In the genomic region with DNA sequence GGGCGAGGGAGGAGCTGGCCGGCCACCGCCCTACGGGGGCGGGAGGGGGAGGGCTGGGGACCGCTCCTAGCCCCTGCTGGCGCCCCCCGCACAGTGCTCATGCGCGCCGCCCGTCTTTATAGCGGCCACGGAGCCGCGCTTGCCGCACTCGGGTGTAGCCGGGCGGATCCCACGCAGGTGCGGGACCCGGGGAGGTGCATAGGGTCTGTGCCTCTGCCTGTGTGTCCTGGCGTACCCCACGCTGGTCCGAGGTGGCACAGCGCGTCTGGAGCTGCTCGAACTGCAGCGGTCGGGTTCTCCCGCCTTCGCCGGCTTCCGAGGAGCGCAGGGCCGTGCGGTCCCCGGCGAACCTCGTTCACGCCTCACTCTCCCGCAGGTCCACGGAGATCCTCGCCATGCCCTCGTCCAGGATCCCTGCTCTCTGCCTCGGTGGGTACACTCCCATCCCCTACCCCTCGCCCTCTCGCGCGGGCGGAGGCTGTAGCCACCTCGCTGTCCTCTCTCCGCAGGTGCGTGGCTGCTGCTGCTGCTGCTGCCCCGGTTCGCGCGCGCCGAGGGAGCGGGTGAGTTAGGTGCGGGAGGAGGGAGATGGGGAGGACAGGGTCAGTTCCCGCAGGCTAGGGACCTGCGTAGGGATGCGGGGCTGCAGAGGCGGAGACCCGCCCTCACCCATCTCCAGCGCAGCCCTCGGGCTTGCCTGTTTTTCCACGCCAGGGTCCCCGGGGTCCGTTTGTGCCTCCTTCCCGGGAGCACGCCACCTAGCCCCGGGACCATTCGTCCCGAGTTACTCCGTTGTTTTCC, we compare ENCODE assay signal across 8 mouse cellular contexts. TPM values are rescaled to one million over a fixed set of nuclear protein-coding genes. Genes with fewer than 3 reads are reported as not detected.
DNase-seq lines count a peak whose midpoint lies in the region; ATAC-seq and TF ChIP-seq lines count a peak whose summit lies in the region.

A gene (plus strand): TSS at position 113 of the 801 bp plus-strand sequence.

- TF ChIP-seq CTCF in lung, embryonic 14.5 days (IDR thresholded peaks at IDR 0.05; ENCODE audit: low read depth), result no peak

- H3K27me3 ChIP-seq in lung, embryonic 14.5 days (ENCODE audit: insufficient read depth, low read length), result peaks cover 43% of the 10 kb centered on the region
- H3K27me3 ChIP-seq in embryonic facial prominence, embryonic 15.5 days, result peaks cover 40% of the 10 kb centered on the region
- H3K27me3 ChIP-seq in hindbrain, embryonic 15.5 days, result peaks cover 18% of the 10 kb centered on the region
- peaks cover 56% of the 10 kb centered on the region for H3K27me3 ChIP-seq in liver, embryonic 11.5 days (replicated peaks; ENCODE audit: control insufficient read depth, insufficient read depth, low read length)

- H3K36me3 ChIP-seq in lung, embryonic 14.5 days (ENCODE audit: insufficient read depth), result no peaks in the 10 kb centered on the region
- no peaks in the 10 kb centered on the region for H3K36me3 ChIP-seq in embryonic facial prominence, embryonic 15.5 days
- H3K36me3 ChIP-seq in hindbrain, embryonic 15.5 days, result no peaks in the 10 kb centered on the region
- no peaks in the 10 kb centered on the region for H3K36me3 ChIP-seq in liver, embryonic 11.5 days (ENCODE audit: control insufficient read depth, insufficient read depth, low read length)

- peak within 1 kb of the TSS; percentile 97 for H3K4me2 ChIP-seq in lung, embryonic 14.5 days
- peak within 1 kb of the TSS; percentile 100 for H3K4me2 ChIP-seq in embryonic facial prominence, embryonic 15.5 days (replicated peaks)
- peak within 1 kb of the TSS; percentile 84 for H3K4me2 ChIP-seq in hindbrain, embryonic 15.5 days
- peak within 1 kb of the TSS; percentile 96 for H3K4me2 ChIP-seq in liver, embryonic 11.5 days

- under 1% methylated on average over 63 of the region's 79 CpGs for WGBS in lung, embryonic 14.5 days
- WGBS in embryonic facial prominence, embryonic 15.5 days, result under 1% methylated on average over 79 of the region's 79 CpGs
- under 1% methylated on average over 68 of the region's 79 CpGs for WGBS in hindbrain, embryonic 15.5 days
- under 1% methylated on average over 77 of the region's 79 CpGs for WGBS in liver, embryonic 11.5 days

- peak within 1 kb of the TSS; percentile 23; the same call in 1 of the 2 replicates for H3K9ac ChIP-seq in lung, embryonic 14.5 days
- H3K9ac ChIP-seq in embryonic facial prominence, embryonic 15.5 days, result peak within 1 kb of the TSS; percentile 9; the same call in 1 of the 2 replicates
- H3K9ac ChIP-seq in hindbrain, embryonic 15.5 days, result peak within 1 kb of the TSS; percentile 66
- H3K9ac ChIP-seq in liver, embryonic 11.5 days (ENCODE audit: low read depth, low read length), result 0 out of 2 replicates have a peak within 1 kb of the TSS, but pooled peaks have one; percentile 17

- peak; percentile 42 for DNase-seq in lung, embryonic 14.5 days
- DNase-seq in lung, postnatal 14 days, result no peak
- DNase-seq in adrenal gland, postnatal 25 days, result peak; percentile 24
- peak; percentile 55 for DNase-seq in liver, embryonic 11.5 days (ENCODE audit: low spot score)
- DNase-seq in retina, embryonic 14.5 days (ENCODE audit: low spot score), result peak; percentile 64
- no peak for DNase-seq in layer of hippocampus, postnatal 25 days (ENCODE audit: extremely low spot score in 1 of 2, low spot score in 1 of 2)

- H3K4me1 ChIP-seq in lung, embryonic 14.5 days (ENCODE audit: insufficient read depth), result no peaks in the 10 kb centered on the region
- peaks cover 21% of the 10 kb centered on the region for H3K4me1 ChIP-seq in embryonic facial prominence, embryonic 15.5 days
- H3K4me1 ChIP-seq in hindbrain, embryonic 15.5 days (replicated peaks), result peaks cover 18% of the 10 kb centered on the region
- H3K4me1 ChIP-seq in liver, embryonic 11.5 days (replicated peaks; ENCODE audit: control insufficient read depth, insufficient read depth, low read length), result peaks cover 12% of the 10 kb centered on the region

- H3K4me3 ChIP-seq in lung, embryonic 14.5 days (ENCODE audit: low read depth, low read length), result peak within 1 kb of the TSS; percentile 58
- H3K4me3 ChIP-seq in embryonic facial prominence, embryonic 15.5 days (replicated peaks), result peak within 1 kb of the TSS; percentile 61
- peak within 1 kb of the TSS; percentile 81 for H3K4me3 ChIP-seq in hindbrain, embryonic 15.5 days
- peak within 1 kb of the TSS; percentile 62 for H3K4me3 ChIP-seq in liver, embryonic 11.5 days (ENCODE audit: low read depth, low read length)

- H3K27ac ChIP-seq in lung, embryonic 14.5 days (ENCODE audit: low read depth), result no peak within 1 kb of the TSS
- no peak within 1 kb of the TSS for H3K27ac ChIP-seq in embryonic facial prominence, embryonic 15.5 days (replicated peaks)
- H3K27ac ChIP-seq in hindbrain, embryonic 15.5 days (replicated peaks), result no peak within 1 kb of the TSS
- H3K27ac ChIP-seq in liver, embryonic 11.5 days (ENCODE audit: low read depth, low read length), result no peak within 1 kb of the TSS

- no peaks in the 10 kb centered on the region for H3K9me3 ChIP-seq in lung, embryonic 14.5 days (ENCODE audit: low read depth, low read length)
- H3K9me3 ChIP-seq in embryonic facial prominence, embryonic 15.5 days (replicated peaks), result no peaks in the 10 kb centered on the region
- H3K9me3 ChIP-seq in hindbrain, embryonic 15.5 days, result no peaks in the 10 kb centered on the region
- H3K9me3 ChIP-seq in liver, embryonic 11.5 days (ENCODE audit: control insufficient read depth, low read length), result no peaks in the 10 kb centered on the region

- peak; percentile 81 for ATAC-seq in lung, embryonic 14.5 days (ENCODE audit: insufficient read depth)
- ATAC-seq in embryonic facial prominence, embryonic 15.5 days (ENCODE audit: insufficient number of reproducible peaks, low FRiP score, low TSS enrichment, low read depth), result peak; percentile 80
- peak; percentile 91 for ATAC-seq in hindbrain, embryonic 15.5 days (ENCODE audit: low FRiP score, low read depth)
- peak; percentile 49; the same call in 1 of the 2 replicates for ATAC-seq in liver, embryonic 11.5 days (replicated peaks; ENCODE audit: low FRiP score)

RNA-seq across cellular contexts. Expression of the gene that starts here (rescaled TPM):
- polyA plus RNA-seq in lung, embryonic 14.5 days (2014; fragmentation: Nextera tagmentation; extraction: Ambion mirVana), result 0.42 and 0.68 TPM in 2 replicates
- total RNA-seq in adrenal gland, postnatal 25 days (2021), result 0.46 TPM in 1 of 2 replicates, not detected in the other
- 10.6 and 12.4 TPM in 2 replicates for polyA plus RNA-seq in embryonic facial prominence, embryonic 15.5 days (2015; fragmentation: Nextera tagmentation; extraction: Ambion mirVana)
- 22.2 and 25.0 TPM in 2 replicates for polyA plus RNA-seq in hindbrain, embryonic 15.5 days (2015; fragmentation: Nextera tagmentation; extraction: Ambion mirVana)
- polyA plus RNA-seq in liver, embryonic 11.5 days (2014; fragmentation: Nextera tagmentation; extraction: Ambion mirVana), result 0.44 and 1.9 TPM in 2 replicates
- 1 to 10 TPM; 4.0 to 4.9 TPM for total RNA-seq in layer of hippocampus, postnatal 25 days (2021)

Comparison
In these comparisons a context has a peak if more than half of its experiments do, and no peak if none do; other contexts are left out.
1. Peak in DNase-seq, ATAC-seq, H3K4me3 ChIP-seq, H3K9ac ChIP-seq and H3K4me2 ChIP-seq in lung, embryonic 14.5 days; RNA of the gene not detected or under 1 TPM.
2. Peak in DNase-seq in adrenal gland, postnatal 25 days; RNA of the gene not detected or under 1 TPM.
3. DNase-seq: peak in liver, embryonic 11.5 days (single experiment) and retina, embryonic 14.5 days (single experiment); none in lung, postnatal 14 days (single experiment) and layer of hippocampus, postnatal 25 days (0 of 2).
4. H3K9ac ChIP-seq: peak in every context shown above with its lines; median percentile 66 in hindbrain, embryonic 15.5 days; 23 in lung, embryonic 14.5 days; 17 in liver, embryonic 11.5 days; 9 in embryonic facial prominence, embryonic 15.5 days.
5. Peak in every context shown above with its lines, with median percentiles within 50 percentile points of each other: ATAC-seq, H3K4me2 ChIP-seq and H3K4me3 ChIP-seq.